Mouse (Mus musculus) spleen, adult 2 months (tissue): ENCODE results near the gene Nfia. TPM values are rescaled to one million over a fixed set of nuclear protein-coding genes. Genes with fewer than 3 reads are reported as not detected.

Experiments
- DNase-seq, 2 experiments: peaks; one replicate each; pipeline versions ENCODE4 v3.0.0 to v3.0.0-alpha.2; 2012 to 2021; ENCODE audit warnings: low spot score in 2 of 2, low read depth in 1 of 2
- H3K27ac ChIP-seq: fragments of 200-500 bp; 2 replicates; pipeline ENCODE4 v1.5.1; 2012; ENCODE audit warnings: low read length, inconsistent platforms; ENCODE audit not compliant: insufficient read depth
- H3K27me3 ChIP-seq: fragments of 200-500 bp; 2 replicates; pipeline ENCODE4 v1.6.1; 2012; ENCODE audit warnings: mild to moderate bottlenecking, moderate library complexity, low read length, inconsistent platforms; ENCODE audit not compliant: control insufficient read depth, insufficient read depth
- H3K36me3 ChIP-seq: fragments of 200-500 bp; 2 replicates; pipeline ENCODE4 v1.6.1; 2012; ENCODE audit warnings: mild to moderate bottlenecking, low read length, inconsistent platforms; ENCODE audit not compliant: control insufficient read depth, insufficient read depth
- H3K4me1 ChIP-seq: fragments of 200-500 bp; 2 replicates; pipeline ENCODE4 v1.6.1; 2011; ENCODE audit warnings: inconsistent platforms; ENCODE audit not compliant: control insufficient read depth, insufficient read depth, insufficient read length
- H3K4me3 ChIP-seq: fragments of 200-500 bp; 2 replicates; pipeline ENCODE4 v1.5.1; 2011; ENCODE audit warnings: mild to moderate bottlenecking, inconsistent platforms; ENCODE audit not compliant: insufficient read depth, insufficient read length; ENCODE audit errors: extremely low read depth
- CTCF ChIP-seq: fragments of 200-500 bp; IDR thresholded peaks from 2 replicates; pipeline ENCODE4 v1.5.1; 2011; ENCODE audit warnings: mild to moderate bottlenecking, inconsistent platforms; ENCODE audit not compliant: insufficient read depth, insufficient read length, insufficient replicate concordance; ENCODE audit errors: extremely low read depth
- POLR2A ChIP-seq: fragments of 200-500 bp; IDR thresholded peaks from 2 replicates; pipeline ENCODE4 v1.6.1; 2011; ENCODE audit warnings: low read depth, low read length, inconsistent platforms
- WGBS: fragments of 180-500 bp; shearing (Covaris S2); methylation state at CpG from one replicate; pipeline ENCODE4 v1.1.7; 2018; 5-methylcytosine and 5-hydroxymethylcytosine counted together
- polyA plus RNA-seq: library from polyadenylated mRNA; depleted of rRNA; stranded (reverse); fragments of >200 nt; gene quantifications from 2 replicates; pipeline ENCODE4 v1.2.3, GENCODE M21; 2012

Gene Nfia
- polyA plus RNA-seq, 1 experiment: 10.3 TPM

- H3K27me3 ChIP-seq: no peaks in the 10 kb centered on the region
- no peaks in the 10 kb centered on the region for H3K36me3 ChIP-seq
- TF ChIP-seq CTCF: no peak
- TF ChIP-seq POLR2A: no peak
- no peaks in the 10 kb centered on the region for H3K4me1 ChIP-seq
- H3K4me3 ChIP-seq: no peak overlapping the region
- 87% methylated on average over 11 of the region's 11 CpGs for WGBS
- no peak overlapping the region for H3K27ac ChIP-seq
- no peak for DNase-seq
Measured at GRCm38 (mm10) chr4:97997151-97997817, 224.8 kb downstream of the Nfia start.

- no peaks in the 10 kb centered on the region for H3K27me3 ChIP-seq
- 90% methylated on average over 5 of the region's 5 CpGs for WGBS
- H3K27ac ChIP-seq: no peak overlapping the region
- H3K4me3 ChIP-seq: no peak overlapping the region
- no peak for TF ChIP-seq CTCF
- TF ChIP-seq POLR2A: no peak
- no peaks in the 10 kb centered on the region for H3K4me1 ChIP-seq
- no peak for DNase-seq
- H3K36me3 ChIP-seq: no peaks in the 10 kb centered on the region
Measured at GRCm38 (mm10) chr4:98002206-98002605, 229.7 kb downstream of the Nfia start.

DNA sequence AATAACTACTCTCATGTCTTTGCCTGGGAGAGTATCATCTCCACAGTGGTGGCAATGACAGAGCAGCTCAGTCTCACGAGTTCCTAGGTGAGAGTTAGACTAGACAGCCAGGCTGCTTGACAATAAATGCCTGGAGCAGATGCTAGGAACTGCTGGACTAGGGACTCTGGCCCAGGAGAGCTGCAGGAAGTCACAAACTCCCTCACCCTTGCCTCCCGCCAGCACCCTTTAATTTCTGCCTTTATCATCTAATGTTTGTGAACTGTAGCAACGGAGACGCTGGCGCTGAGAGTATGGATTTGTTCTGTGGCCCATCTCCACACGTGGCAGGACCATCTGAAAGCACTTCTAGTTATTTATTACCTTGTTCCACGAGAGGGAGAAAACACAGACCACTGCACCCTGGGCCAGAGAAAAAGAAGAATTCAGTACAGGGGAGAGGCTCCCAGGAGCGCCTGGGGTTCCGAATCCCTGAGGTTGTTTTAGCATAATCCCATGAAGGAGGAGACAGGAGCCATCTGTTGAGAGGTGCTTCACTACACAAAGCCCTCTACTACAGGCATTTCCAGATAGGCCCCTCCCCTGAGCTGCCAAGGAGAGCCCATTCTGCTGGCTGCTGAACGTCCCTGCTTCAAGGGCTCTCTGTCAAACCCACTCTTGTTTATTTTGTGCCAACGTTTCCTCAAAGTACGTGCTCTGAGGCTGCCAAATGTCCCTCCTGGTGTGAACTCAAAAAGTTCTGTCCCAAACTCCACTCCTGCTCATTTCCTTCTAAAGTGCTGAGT, 231.0 kb downstream of the Nfia start:
- 85% methylated on average over 12 of the region's 12 CpGs for WGBS

DNA sequence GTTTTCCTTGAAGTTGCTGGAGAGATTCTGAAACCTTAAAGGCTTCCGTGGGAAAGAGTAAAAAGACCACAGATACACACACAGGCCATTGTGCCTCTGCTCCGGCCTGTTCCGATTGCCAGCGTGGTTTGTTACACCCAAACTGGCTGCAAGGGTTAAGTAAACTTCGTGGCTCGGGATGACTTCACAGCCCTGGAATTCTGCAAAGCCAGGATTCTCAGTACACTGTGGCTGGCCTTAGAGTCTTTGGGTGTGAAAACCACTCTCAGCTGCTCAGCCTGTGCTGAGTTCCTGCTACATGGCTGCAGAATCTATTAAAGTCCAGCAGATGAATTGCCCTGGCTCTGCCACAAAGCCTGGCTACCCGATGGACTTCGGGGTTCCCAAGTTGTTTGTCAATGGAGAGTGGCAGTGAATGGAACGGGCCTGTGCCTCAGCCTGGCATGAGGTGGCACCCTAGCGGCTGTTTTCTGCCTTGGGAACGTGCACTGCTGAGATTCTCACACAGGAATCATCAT, 231.6 kb downstream of the Nfia start:
- peak overlapping the region; percentile 31; the same call in 1 of the 2 replicates for H3K27ac ChIP-seq
- no peak overlapping the region for H3K4me3 ChIP-seq
- TF ChIP-seq CTCF (no peak), POLR2A (no peak)
- H3K36me3 ChIP-seq: no peaks in the 10 kb centered on the region
- 82% methylated on average over 11 of the region's 11 CpGs for WGBS
- no peaks in the 10 kb centered on the region for H3K4me1 ChIP-seq
- no peaks in the 10 kb centered on the region for H3K27me3 ChIP-seq
- DNase-seq: no peak

More for the DNA sequence above, 231.0 kb downstream of the Nfia start:
- Histone ChIP-seq H3K36me3 (no peaks in the 10 kb centered on the region), H3K27ac (no peak overlapping the region), H3K4me1 (no peaks in the 10 kb centered on the region), H3K27me3 (no peaks in the 10 kb centered on the region), H3K4me3 (no peak overlapping the region)
- TF ChIP-seq POLR2A (no peak), CTCF (no peak)
- DNase-seq: no peak

- Histone ChIP-seq H3K36me3 (no peaks in the 10 kb centered on the region), H3K27me3 (no peaks in the 10 kb centered on the region), H3K4me1 (no peaks in the 10 kb centered on the region), H3K4me3 (no peak overlapping the region), H3K27ac (no peak overlapping the region)
- TF ChIP-seq CTCF (no peak), POLR2A (no peak)
- no peak for DNase-seq
- WGBS: 93% methylated on average over 6 of the region's 6 CpGs
Measured at GRCm38 (mm10) chr4:98004986-98005385, 232.5 kb downstream of the Nfia start.

GRCm38 (mm10) chr4:98008814-98009368, 236.4 kb downstream of the Nfia start:
- H3K4me1 ChIP-seq: no peaks in the 10 kb centered on the region
- TF ChIP-seq CTCF: no peak
- no peak for TF ChIP-seq POLR2A
- H3K36me3 ChIP-seq: no peaks in the 10 kb centered on the region
- DNase-seq: no peak
- H3K27ac ChIP-seq: no peak overlapping the region
- 84% methylated on average over 4 of the region's 4 CpGs for WGBS
- no peak overlapping the region for H3K4me3 ChIP-seq
- H3K27me3 ChIP-seq: no peaks in the 10 kb centered on the region

- no peak overlapping the region for H3K27ac ChIP-seq
- TF ChIP-seq CTCF: no peak
- TF ChIP-seq POLR2A: no peak
- H3K4me1 ChIP-seq: no peaks in the 10 kb centered on the region
- H3K36me3 ChIP-seq: no peaks in the 10 kb centered on the region
- no peak overlapping the region for H3K4me3 ChIP-seq
- 96% methylated on average over 2 of the region's 2 CpGs for WGBS
- DNase-seq: no peak
- no peaks in the 10 kb centered on the region for H3K27me3 ChIP-seq
Measured at GRCm38 (mm10) chr4:98009966-98010365, 237.4 kb downstream of the Nfia start.
